Mouse (Mus musculus) liver, embryonic 14.5 days (tissue): ENCODE results near the gene Tmprss6. TPM values are rescaled to one million over a fixed set of nuclear protein-coding genes. Genes with fewer than 3 reads are reported as not detected.

ENCODE experiments used
- ATAC-seq: fragments of 200-750 bp; cut with Nextera tagmentation; 2 replicates; pipeline ENCODE4 v1.8.0; 2017; ENCODE audit warnings: moderate number of reproducible peaks, mild to moderate bottlenecking, moderate library complexity; ENCODE audit not compliant: insufficient read depth
- DNase-seq, 3 experiments: peaks; one replicate each; pipeline ENCODE4 v3.0.0-alpha.2; 2012 to 2013; ENCODE audit warnings: low read depth in 3 of 3, low spot score in 3 of 3
- H3K27ac ChIP-seq: fragments of 300-500 bp; sonication (generic); 2 replicates; pipeline ENCODE4 v1.5.1; 2014; ENCODE audit warnings: moderate library complexity, mild to moderate bottlenecking, control low read depth, inconsistent platforms
- H3K27me3 ChIP-seq: fragments of 300-500 bp; sonication (generic); 2 replicates; pipeline ENCODE4 v1.6.1; 2014; ENCODE audit warnings: mild to moderate bottlenecking, low read length, moderate library complexity; ENCODE audit not compliant: control insufficient read depth, insufficient read depth
- H3K36me3 ChIP-seq: fragments of 300-500 bp; sonication (generic); replicated peaks from 2 replicates; pipeline ENCODE4 v1.6.1; 2014; ENCODE audit warnings: low read depth; ENCODE audit not compliant: control insufficient read depth, insufficient read depth
- H3K4me1 ChIP-seq, 2 experiments: fragments of 200-500 bp in 1 of 2; fragments of 300-500 bp in 1 of 2; sonication (generic) in 1 of 2; replicated peaks; 2 replicates each; pipeline ENCODE4 v1.6.1; 2012 to 2014; ENCODE audit warnings: antibody characterized with exemption in 1 of 2, inconsistent platforms in 1 of 2, low read length in 1 of 2; ENCODE audit not compliant: control insufficient read depth in 2 of 2, insufficient read depth in 2 of 2
- H3K4me2 ChIP-seq: fragments of 300-500 bp; sonication (generic); 2 replicates; pipeline ENCODE4 v1.6.1; 2014; ENCODE audit warnings: low read depth, mild to moderate bottlenecking, control low read depth, moderate library complexity
- H3K4me3 ChIP-seq, 2 experiments: fragments of 200-500 bp in 1 of 2; fragments of 300-500 bp in 1 of 2; sonication (generic) in 1 of 2; 2 replicates each; pipeline ENCODE4 v1.5.1; 2012 to 2014; ENCODE audit warnings: low read depth in 2 of 2, low read length in 2 of 2, mild to moderate bottlenecking in 2 of 2, control low read depth in 1 of 2, inconsistent platforms in 1 of 2, moderate library complexity in 1 of 2; ENCODE audit not compliant: insufficient read depth in 1 of 2
- H3K9ac ChIP-seq: fragments of 300-500 bp; sonication (generic); replicated peaks from 2 replicates; pipeline ENCODE4 v1.6.1; 2014; ENCODE audit warnings: mild to moderate bottlenecking, control low read depth, moderate library complexity
- H3K9me3 ChIP-seq: fragments of 300-500 bp; sonication (generic); 2 replicates; pipeline ENCODE4 v1.6.1; 2016; ENCODE audit warnings: low read length, mixed read lengths; ENCODE audit not compliant: control insufficient read depth
- CTCF ChIP-seq: IDR thresholded peaks from 2 replicates; pipeline ENCODE4 v1.5.1; 2016; ENCODE audit warnings: antibody characterized with exemption, low read depth, control low read depth
- EP300 ChIP-seq: IDR thresholded peaks from 2 replicates; pipeline ENCODE4 v1.6.1; 2016; ENCODE audit warnings: antibody characterized with exemption, low read depth
- WGBS: fragments of 180-500 bp; shearing (Covaris S2); extraction: QIAGEN DNeasy Blood & Tissue Kit; methylation state at CpG from one replicate; pipeline ENCODE4 v1.1.7; 2014; ENCODE audit not compliant: insufficient replicate concordance; 5-methylcytosine and 5-hydroxymethylcytosine counted together
- polyA plus RNA-seq, 2 experiments: library from polyadenylated mRNA; depleted of rRNA in 1 of 2; stranded (reverse) in 1 of 2; unstranded in 1 of 2; fragments of >200 nt; fragmentation: Nextera tagmentation in 1 of 2; extraction: Ambion mirVana in 1 of 2; gene quantifications; 2 replicates each; pipeline versions ENCODE4 v1.2.1 to v1.2.3; 2012 to 2014

Tmprss6 gene
- polyA plus RNA-seq, 2 experiments: 9.8 to 11.9 TPM

GRCm38 (mm10) chr15:78409570-78410052, 58.8 kb downstream of the Tmprss6 start:
- H3K27ac ChIP-seq: peak overlapping the region; percentile 8
- H3K9ac ChIP-seq: peak overlapping the region; percentile 43
- H3K27me3 ChIP-seq: peaks cover 6% of the 10 kb centered on the region
- ATAC-seq (no peak), DNase-seq (no peak)
- H3K4me1 ChIP-seq: peaks cover 74 to 78% of the 10 kb centered on the region in 2 experiments
- peak overlapping the region; percentile 29 to 39; a peak in 3 of 4 replicates for H3K4me3 ChIP-seq
- H3K4me2 ChIP-seq: peak overlapping the region; percentile 92
- H3K9me3 ChIP-seq: no peaks in the 10 kb centered on the region
- no peak for TF ChIP-seq EP300
- TF ChIP-seq CTCF: no peak
- 31% methylated on average over 12 of the region's 12 CpGs for WGBS
- peaks cover 13% of the 10 kb centered on the region for H3K36me3 ChIP-seq

DNA sequence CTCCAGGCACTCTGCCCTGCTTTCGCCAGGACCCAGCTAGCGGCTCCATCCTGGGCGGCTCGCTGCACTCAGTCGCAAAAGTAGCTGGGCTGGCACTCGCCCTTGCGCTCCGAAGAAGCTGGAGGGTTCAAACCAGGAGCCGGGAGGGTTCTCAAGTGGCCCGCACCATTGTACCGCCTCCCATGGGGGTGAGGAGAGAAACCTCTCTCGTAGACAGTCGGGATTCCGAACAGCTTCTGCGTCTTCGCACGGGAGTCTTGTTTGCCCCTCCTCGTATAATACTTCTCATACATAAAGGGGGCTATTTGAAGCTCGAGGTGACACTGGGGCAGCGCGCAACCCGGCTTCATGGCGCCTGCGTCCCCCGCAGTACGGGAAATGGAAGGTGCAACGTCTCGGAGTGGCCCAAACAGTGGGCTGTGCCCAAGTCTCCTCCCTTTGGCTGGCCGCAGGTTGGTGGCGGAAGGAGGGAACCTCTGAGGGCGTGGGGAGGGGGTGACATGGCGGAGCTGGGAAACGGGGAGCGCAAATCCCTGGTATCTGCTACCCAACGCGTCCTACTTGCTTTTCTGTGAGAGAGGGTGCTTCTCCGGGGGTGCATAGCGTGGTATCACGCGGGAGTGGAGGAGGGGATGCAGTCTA, 62.0 kb downstream of the Tmprss6 start, which contains the start of gene Mpst:
Gene Mpst (plus strand): TSS at position 124 of the 642 bp plus-strand sequence.
- Histone ChIP-seq H3K27ac (peak within 1 kb of the TSS; percentile 98), H3K9me3 (no peaks in the 10 kb centered on the region), H3K4me3 (peak within 1 kb of the TSS; percentile 89 to 95), H3K27me3 (peaks cover 6% of the 10 kb centered on the region), H3K4me2 (peak within 1 kb of the TSS; percentile 92), H3K9ac (peak within 1 kb of the TSS; percentile 93), H3K36me3 (peaks cover 5% of the 10 kb centered on the region; the same call in 1 of the 2 replicates), H3K4me1 (peaks cover 52 to 69% of the 10 kb centered on the region in 2 experiments)
- TF ChIP-seq EP300: peak; percentile 55; the same call in 1 of the 2 replicates
- peak; percentile 20; the same call in 1 of the 2 replicates for TF ChIP-seq CTCF
- under 1% methylated on average over 40 of the region's 40 CpGs for WGBS
- DNase-seq (peak; percentile 81 to 83 (median 83)), ATAC-seq (peak; percentile 87)

DNA sequence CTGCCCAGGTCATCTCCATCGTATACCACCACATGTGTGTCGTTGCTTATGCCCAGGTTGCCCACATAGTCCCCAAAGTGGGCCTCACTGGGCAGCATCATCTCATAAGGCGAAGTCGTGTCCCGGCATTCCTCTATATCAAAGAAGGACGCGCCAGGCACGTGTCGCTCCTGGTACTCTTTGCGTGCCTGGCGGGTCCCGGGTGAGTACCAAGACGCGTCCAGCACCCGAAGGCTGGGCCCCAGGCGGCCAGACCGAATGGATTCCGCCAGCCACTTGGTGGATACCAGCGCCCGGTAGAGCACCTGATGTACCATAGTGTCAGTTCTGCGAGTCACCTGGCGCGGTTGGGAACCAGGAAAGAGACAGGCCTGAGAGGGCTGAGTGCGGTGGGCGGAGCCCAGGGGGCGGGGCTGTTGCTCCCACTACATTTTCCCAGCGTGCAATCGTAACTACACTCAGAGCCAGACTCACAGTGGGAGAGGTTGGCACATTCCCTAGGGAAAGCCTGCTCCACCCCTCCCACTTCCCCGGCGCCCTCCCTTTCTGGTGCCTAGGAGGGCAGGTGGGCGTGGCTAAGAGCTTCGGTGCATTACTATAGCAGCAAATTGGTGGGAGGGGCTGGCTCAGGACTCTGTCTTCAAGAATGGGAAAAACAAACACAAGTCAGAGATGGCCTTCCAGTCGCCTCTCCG, 62.8 kb downstream of the Tmprss6 start, which contains the start of gene Tst:
Gene Tst (minus strand): TSS at position 391 of the 695 bp plus-strand sequence.
- Histone ChIP-seq H3K9me3 (no peaks in the 10 kb centered on the region), H3K27me3 (peaks cover 6% of the 10 kb centered on the region), H3K4me1 (peaks cover 45 to 67% of the 10 kb centered on the region in 2 experiments), H3K27ac (peak within 1 kb of the TSS; percentile 98), H3K4me3 (peak within 1 kb of the TSS; percentile 89 to 95), H3K36me3 (peaks cover 4% of the 10 kb centered on the region; the same call in 1 of the 2 replicates), H3K9ac (peak within 1 kb of the TSS; percentile 93), H3K4me2 (peak within 1 kb of the TSS; percentile 92)
- TF ChIP-seq CTCF: no peak
- no peak for TF ChIP-seq EP300
- ATAC-seq (peak; percentile 62), DNase-seq (peak; percentile 63 to 71 (median 68))
- WGBS: 2% methylated on average over 34 of the region's 34 CpGs

DNA sequence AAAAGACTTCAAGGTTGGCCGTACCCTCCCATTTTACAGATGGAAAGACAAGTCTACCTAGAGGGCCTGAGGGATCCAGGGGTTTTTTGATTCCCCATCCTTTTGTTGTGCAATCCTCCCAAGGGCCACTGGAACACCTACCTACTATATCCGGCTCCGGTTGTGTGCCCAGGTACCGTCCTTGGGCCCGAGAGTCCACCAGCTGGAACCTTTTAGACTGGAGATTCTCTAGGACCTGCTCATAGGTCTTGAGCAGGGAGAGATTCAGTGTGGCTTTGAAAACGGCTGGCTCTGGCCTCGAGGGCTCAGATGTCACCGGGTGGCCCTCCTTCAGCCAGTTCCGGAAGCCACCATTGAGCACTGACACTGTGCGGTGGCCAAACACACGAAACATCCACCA, 63.3 kb downstream of the Tmprss6 start:
- TF ChIP-seq CTCF (no peak), EP300 (no peak)

More for the DNA sequence above, 63.3 kb downstream of the Tmprss6 start:
- DNase-seq: no peak
- Histone ChIP-seq H3K4me3 (peak overlapping the region; percentile 89 to 95), H3K27me3 (peaks cover 2% of the 10 kb centered on the region), H3K36me3 (no peaks in the 10 kb centered on the region), H3K9me3 (no peaks in the 10 kb centered on the region), H3K27ac (peak overlapping the region; percentile 98), H3K9ac (peak overlapping the region; percentile 93), H3K4me2 (peak overlapping the region; percentile 92), H3K4me1 (peaks cover 41 to 63% of the 10 kb centered on the region in 2 experiments)
- ATAC-seq: no peak
- 50% methylated on average over 11 of the region's 11 CpGs for WGBS
